Mouse (Mus musculus) retina, postnatal 1 day (tissue): Measurements from ENCODE around the gene Rbm19.
"Not testable (repeated sequence)": the region's sequence is repeated elsewhere in the genome, so short reads cannot be mapped to it uniquely, and the experiment has no call there.

Source experiments
- DNase-seq: peaks from one replicate; pipeline ENCODE4 v3.0.0-alpha.2; 2012

Gene Rbm19

GRCm38 (mm10) chr5:120116261-120117050, at the start of gene Rbm19:
Gene Rbm19 (plus strand): TSS chr5:120116465.
- DNase-seq, result peak; percentile 96

- DNase-seq, result no peak
These were observed 49.0 kb upstream of the Rbm19 start for GRCm38 (mm10) chr5:120067266-120067665.

GRCm38 (mm10) chr5:120074101-120074500, 42.2 kb upstream of the Rbm19 start:
- DNase-seq, result no peak

DNA sequence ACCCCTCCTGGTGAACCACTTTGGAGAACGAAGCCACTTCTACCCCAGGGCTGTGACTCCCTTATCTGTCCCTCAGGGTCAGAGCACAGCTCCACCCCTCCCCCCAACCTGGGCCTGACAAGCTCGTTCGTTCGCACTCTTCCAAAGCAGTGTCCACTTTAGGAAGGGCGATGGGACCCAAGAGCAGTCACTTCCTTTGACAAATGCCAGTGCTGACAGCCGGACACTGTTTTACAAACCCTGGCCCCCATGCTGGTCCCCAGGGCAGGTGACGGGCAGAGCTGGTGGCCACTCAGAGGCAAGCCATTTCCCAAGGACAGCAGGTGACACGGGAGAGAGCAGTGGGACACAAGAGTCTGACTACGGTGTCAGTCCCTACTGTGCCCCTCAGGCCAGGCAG, 36.2 kb upstream of the Rbm19 start:
- DNase-seq, result no peak

- no peak for DNase-seq
These were observed 35.8 kb upstream of the Rbm19 start for GRCm38 (mm10) chr5:120080468-120080867.

DNA sequence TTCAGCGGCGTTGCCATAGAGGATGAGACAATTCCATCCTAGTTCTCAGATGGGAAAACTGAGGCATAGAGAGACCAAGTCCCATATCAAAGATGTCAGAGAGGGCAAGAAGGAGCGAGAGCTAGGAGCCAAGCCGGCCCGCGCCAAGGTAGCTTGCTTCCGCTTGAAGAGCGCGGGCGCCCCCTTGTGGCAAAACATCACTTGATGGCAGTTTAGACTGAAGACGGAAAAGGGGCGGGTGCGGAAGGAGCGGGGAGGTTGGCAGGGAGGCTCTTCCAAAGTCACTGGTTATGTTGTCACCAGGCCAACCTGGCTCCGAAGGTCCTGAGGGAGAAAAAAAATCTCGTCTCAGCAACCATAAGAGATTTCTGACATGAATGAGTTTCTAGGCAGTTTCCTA, 27.7 kb upstream of the Rbm19 start:
- DNase-seq, result peak; percentile 91

DNA sequence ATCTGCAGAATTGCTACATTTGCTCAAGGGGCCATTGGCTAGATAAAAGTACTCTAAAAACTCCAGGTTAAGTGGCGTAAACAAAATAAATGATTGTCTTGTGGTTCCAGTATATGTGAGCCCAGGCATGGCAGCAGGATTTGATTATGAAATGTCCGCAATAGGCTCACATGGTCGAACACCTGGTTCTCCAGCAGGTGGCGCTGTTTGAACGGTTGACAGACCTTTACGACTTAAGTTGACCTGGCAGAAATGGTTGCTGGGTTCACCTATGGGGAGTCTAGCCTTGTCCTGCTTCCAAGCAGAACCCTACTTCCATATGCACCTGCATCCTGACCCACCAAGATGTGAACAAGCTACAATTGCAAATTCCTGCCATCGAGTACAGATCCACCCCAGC, 21.7 kb upstream of the Rbm19 start:
- peak; percentile 68 for DNase-seq

DNA sequence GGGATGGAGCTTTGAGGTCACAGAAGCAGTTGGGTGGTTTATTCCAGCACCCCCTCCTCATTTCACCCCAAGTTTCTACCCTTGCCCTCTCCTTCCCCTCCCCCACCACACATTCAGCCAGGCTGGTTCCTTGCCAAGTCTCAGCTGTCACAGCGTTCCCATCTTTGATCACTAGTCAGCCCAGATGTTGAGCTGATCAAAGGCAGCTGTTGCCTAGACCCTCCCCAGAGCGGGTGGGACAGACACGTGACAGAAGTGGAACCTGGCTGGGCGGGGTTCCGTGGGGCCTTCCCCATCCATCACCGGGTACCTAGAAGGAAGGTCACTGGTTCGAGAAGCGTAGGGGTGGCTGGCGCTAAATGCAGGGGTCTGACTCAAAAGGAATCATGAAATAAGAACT, 19.2 kb upstream of the Rbm19 start:
- no peak for DNase-seq

DNA sequence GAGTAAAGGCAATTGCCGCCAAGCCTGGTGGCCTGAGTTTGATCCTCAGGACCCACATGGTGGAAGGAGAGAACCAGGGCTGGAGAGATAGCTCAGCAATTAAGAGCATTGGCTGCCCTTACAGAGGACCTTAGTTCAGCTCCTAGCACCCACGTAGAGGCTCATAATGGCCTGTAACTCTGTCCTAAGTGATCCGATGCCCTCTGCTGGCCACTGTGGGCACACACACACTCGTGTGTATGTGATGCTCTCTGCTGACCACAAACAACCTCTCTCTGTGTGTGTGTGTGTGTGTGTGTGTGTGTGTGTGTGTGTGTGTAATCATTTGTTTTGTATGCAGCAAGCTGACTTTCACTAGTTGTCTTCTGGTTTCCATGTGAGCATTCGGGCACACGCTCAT, 15.5 kb upstream of the Rbm19 start:
- no peak for DNase-seq

DNA sequence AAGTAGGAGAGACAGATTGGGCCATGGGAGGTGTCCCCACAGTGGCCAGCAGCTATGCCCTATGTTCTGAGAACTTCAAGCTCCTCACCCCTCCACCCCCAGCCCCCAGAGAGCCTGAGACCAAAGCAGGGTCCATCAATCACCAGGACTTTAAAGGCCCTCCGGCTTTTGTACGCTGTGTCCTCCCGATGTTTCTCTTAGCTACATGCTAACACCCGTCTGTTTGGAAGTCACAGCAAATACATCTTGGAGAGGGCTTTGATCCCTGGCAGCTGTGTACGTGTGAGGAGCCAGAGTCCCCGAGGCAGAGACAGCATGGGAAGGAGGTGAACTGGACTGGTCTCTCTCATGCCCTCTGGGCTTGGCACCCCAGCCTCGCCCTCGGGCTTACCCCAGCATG, 14.2 kb upstream of the Rbm19 start:
- DNase-seq, result no peak

DNA sequence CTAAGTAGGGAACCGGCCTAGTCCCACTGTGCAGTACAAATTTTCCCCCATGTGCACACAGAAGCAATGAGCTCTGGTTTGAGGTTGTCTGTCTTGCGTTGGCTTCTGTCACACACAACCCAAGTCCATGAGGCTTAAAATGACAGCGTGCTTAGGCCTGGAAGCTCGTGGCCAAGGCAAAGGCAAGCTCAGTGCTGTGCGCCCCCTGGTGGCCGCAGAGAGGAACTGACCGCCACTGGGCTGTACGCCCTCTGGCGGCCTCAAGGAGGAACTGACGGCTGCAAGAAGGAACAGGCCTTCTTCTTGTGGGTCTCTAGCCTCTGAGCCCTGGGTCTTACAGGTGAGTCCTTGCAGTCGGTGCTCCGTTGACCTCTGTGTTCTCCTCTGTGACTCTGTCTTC, 13.5 kb upstream of the Rbm19 start:
- DNase-seq, result peak; percentile 84

- peak; percentile 31 for DNase-seq
These were observed 12.8 kb upstream of the Rbm19 start for GRCm38 (mm10) chr5:120103458-120103857.

- peak; percentile 72 for DNase-seq
These were observed 9.7 kb upstream of the Rbm19 start for GRCm38 (mm10) chr5:120106424-120107073.

- DNase-seq, result no peak
These were observed 1.9 kb upstream of the Rbm19 start for GRCm38 (mm10) chr5:120114361-120114760.

DNA sequence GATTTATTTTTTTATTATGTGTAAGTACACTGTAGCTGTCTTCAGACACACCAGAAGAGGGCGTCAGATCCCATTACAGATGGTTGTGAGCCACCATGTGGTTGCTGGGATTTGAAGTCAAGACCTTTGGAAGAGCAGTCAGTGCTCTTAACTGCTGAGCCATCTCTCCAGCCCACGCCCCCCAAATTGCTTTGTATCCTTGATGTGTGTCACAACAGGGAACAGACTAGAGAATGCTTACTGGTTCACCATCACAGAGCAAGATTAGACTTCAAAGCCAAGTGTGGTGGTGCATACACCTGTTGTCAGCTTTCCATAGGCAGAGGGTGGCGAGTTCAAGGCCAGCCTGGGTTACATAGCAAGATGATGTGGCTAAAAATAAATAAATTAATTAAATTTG, 896 bp downstream of the Rbm19 start:
- DNase-seq, result not testable (repeated sequence)

DNA sequence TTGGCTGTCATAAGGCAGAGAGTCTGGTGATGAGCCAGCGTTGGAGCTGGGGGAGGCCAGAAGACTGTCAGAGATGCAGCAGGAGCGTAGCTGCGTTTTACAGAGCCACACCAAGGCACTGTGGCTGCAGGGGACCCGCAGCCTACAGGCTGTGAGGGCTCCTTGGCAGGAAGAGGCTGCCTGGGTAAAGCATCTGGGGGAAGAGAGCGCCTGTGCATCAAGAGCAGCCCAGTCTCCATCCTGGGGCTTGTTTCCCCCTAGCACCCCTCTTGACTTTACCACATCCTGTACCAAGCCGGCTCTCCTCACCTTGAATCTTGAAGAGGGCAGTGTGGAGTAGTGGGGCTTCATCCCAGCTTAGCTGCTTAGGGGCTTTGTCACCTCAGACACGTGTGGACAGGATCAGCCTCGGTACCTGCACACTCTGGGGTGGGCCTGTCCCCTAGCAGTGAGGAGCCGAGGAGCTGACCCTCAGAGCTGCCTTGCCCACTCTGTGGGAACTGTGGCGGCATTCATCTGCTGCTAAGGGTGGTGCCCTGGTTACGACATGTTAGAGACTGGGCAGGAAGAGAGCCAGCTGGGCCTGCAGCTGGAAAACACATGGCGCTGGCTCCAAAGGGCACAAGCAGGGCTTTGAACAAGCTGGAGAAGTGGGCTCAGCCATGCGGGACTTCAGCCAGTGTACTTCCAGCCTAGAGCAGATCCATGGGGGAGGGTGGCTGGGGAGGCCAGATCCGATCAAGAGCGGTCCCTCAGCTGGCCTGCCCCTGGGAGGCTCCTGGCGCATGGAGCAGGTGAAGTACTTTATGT, 8.8 kb downstream of the Rbm19 start:
- no peak for DNase-seq

DNA sequence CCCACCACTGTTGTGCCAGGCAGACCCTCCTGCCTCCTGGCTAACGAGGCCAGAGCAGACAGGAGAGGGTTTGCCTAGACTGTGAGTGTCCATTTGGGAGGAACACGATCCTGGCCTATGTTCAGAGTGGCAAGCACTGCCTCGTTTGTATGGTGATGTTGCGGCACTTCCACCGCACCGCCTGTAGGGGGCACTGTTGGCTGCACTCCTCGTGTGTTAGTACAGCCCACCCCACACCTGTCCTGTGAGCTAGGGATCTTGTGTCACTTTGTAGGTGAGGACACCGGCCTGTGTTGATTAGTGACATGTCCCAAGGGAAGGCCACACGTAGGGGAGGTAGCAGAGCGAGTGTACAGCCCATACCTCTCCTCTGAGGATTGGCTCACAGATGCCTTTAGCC, 11.4 kb downstream of the Rbm19 start:
- DNase-seq, result peak; percentile 27

DNA sequence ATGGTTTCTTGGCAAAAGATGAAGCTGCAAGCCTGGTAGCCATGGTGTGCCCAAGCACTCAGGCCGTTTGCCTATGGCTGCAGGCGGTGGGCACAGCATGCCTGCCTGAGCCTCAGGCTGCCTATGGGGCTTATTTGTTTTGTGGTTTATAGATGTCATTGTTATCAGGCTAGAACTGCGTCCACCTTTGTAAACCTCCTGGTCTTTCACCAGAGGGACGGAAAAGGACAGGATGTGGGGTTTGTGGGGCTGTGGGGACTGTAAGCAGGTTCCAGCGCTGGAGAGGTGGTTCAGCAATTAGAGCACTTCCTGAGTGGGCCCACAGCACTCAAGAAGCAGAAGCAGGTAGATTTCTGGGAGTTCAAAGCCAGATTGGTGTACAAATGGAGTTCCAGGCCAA, 12.2 kb downstream of the Rbm19 start:
- DNase-seq, result no peak

DNA sequence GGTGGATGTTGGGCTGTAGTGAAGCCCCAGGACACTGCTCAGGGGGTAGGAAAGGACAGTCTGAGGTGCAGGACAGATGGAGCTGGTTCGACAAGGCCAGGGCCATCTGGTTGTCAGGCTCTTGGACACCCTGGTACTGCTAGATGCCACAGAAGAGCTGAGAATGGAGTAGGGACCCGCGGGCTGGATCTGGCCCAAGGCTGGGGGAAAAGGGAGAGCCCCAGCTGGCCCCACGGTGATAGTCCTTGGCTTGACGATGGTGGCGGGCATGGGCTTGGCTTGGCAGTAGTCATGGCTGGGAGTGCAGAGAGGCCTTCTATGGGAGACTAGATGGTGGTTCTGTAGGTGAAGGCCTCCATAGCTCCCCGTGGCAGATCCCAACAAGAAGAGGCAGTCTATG, 12.8 kb downstream of the Rbm19 start:
- no peak for DNase-seq

DNA sequence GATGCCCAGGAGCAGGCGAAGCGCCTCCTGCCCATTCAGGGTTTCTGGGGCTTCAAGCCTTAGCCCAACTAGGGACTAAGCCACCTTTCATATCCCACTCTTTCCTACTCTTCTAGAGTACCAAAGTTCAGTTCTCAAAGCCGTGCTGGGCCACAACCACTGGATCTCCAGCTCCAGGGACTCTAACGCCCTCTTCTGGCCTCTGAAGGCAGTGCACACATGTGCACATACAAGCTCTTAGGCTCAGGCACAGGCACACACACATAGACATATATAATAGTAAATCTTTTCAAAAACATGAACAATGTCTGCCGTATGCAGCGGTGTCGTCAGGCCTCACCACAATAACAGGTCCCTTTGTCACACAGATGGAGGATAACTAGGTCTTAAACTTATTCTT, 13.5 kb downstream of the Rbm19 start:
- no peak for DNase-seq

- DNase-seq, result peak; percentile 25
These were observed 13.9 kb downstream of the Rbm19 start for GRCm38 (mm10) chr5:120130163-120130562.

GRCm38 (mm10) chr5:120131600-120131999, 15.3 kb downstream of the Rbm19 start:
- DNase-seq, result peak; percentile 62

DNA sequence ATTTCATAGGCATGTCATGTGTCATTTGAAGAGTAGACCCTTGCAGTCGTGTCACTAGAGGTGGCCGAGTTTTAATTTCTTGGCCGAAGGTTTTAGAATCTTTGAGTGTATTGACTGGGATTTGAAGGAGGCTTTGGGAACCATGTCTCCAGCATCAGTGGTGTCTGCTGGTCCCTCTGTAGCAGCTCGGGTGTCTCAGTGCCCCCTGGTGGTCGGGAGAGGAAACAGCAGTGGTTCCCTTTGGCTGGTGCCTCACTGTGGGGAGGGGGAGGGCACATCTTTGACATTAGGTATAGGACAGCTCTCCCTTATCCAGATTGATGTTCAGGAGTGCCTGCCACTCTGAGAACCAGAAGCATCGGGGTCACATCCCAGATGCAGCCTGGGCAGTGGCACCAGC, 17.7 kb downstream of the Rbm19 start:
- peak; percentile 64 for DNase-seq

DNA sequence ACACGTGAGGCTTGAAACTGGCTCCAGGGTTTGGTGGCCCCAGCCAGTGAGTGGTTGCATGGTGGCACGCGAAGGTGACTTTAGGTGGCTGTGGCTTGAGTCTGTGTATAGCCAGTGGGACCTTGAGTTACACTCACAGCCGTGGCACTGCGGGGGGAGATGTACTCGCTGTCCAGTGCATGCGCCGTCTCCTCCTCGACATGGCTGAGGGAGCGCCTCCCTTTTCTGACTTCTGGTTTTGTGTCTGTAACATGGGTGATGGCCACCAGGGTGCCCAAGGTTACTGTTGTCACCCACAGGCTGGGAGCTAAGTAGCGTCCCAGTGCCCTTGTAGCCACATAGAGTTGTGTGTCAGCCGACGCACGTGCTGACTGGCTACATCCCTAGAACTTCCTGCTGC, 19.1 kb downstream of the Rbm19 start:
- no peak for DNase-seq
